Mouse (Mus musculus) large intestine, adult 2 months (tissue): ENCODE measurements around the gene Col25a1. TPM values are rescaled to one million over a fixed set of nuclear protein-coding genes. Genes with fewer than 3 reads are reported as not detected.

Experiments used
- DNase-seq: peaks from one replicate; pipeline ENCODE4 v3.0.0-alpha.2; 2012; ENCODE audit warnings: low read depth, low spot score
- WGBS: fragments of 180-500 bp; shearing (Covaris S2); methylation state at CpG from one replicate; pipeline ENCODE4 v1.1.7; 2018; 5-methylcytosine and 5-hydroxymethylcytosine counted together
- polyA plus RNA-seq: library from polyadenylated mRNA; depleted of rRNA; stranded (reverse); fragments of >200 nt; gene quantifications from 2 replicates; pipeline ENCODE4 v1.2.3, GENCODE M21; 2012

Gene Col25a1
- polyA plus RNA-seq, 1 experiment: 0.01 TPM

GRCm38 (mm10) chr3:130418951-130419350 lies 287.6 kb downstream of the Col25a1 start:
- DNase-seq: no peak
- WGBS: 86% methylated on average over 9 of the region's 9 CpGs

DNA sequence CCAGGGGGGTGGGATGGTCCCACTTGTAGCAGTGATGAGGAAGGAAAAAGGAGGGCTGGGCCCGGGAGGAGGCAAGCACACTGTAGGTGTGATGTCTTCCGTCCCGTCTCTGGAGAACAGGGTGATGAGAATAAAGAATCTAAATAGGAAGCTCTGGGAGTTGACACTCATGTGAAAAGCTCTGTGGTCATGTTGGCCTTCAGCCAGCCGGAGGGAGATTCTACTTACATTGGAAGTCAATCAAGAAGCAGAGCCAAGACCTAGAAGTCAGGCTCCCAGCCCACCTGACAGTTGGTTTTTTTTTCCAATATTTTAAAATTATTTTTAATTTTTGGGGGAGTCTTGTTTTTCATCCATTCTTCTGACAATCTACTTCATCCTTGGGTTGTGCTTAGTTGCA lies 297.5 kb downstream of the Col25a1 start:
- 87% methylated on average over 4 of the region's 4 CpGs for WGBS
- DNase-seq: no peak

GRCm38 (mm10) chr3:130430052-130430451 lies 298.8 kb downstream of the Col25a1 start:
- DNase-seq: no peak
- 64% methylated on average over 5 of the region's 5 CpGs for WGBS

GRCm38 (mm10) chr3:130432818-130433217 lies 301.5 kb downstream of the Col25a1 start:
- no peak for DNase-seq
- 81% methylated on average over 5 of the region's 5 CpGs for WGBS

- DNase-seq: no peak
Measured at GRCm38 (mm10) chr3:130436956-130437355, 305.7 kb downstream of the Col25a1 start.

- DNase-seq: no peak
- WGBS: 88% methylated on average over 6 of the region's 6 CpGs
Measured at GRCm38 (mm10) chr3:130439767-130440166, 308.5 kb downstream of the Col25a1 start.

DNA sequence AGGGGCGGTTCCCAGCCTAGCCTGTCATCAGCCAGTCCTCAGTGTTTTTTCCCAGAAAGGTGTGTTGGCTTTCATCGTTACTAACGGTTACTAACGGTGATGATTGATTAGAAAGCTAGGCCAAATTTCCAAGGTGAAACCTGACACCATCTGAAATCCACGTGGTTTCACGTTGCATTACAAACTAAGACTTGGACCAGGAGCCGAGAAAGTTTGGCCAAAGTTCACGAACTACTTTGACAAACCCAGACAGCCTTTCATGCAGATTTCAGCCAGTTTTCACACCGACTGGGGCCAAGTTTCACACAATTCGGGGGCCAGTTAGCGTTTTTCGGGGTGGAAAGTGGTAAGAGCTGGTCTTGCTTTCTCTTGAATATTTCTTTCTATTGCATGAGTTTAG lies 309.4 kb downstream of the Col25a1 start:
- WGBS: 60% methylated on average over 12 of the region's 12 CpGs
- DNase-seq: no peak

DNA sequence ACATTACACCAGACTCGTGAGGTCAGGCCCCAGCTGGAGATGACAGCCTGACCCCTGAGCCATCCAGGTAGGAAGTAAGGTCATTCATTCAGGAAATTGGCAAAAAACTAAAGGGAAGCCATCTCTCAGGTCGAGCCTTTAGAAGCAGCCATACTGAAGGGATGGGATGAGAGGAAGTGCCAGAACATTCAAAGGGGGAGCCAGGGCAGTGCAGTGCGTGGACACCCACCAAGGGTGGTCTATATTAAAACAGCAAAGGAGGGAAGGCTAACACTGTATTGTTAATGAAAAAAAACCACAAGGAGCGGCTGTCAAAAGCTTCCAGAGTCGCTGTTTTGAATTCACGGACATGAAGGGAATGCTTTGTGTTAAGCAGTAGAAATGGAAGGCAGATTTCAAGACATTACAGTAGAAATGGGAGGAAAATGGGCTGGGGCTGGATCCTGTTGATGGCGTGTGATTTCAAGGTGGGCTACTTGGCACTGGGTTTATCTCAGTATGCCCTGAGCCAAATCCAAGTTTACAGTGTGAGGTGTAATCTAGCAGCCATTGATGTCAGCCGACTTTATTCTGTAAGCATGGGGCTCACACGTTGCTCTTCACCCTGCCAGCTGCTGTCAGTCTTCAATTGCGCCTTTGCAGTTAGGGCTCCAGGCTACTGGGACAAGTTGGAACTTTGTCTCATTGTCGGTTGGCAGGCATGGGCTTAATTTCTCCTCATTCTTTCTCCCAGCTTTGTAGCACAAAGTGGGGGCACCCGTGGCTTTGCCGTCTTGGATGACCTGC lies 312.7 kb downstream of the Col25a1 start:
- WGBS: 61% methylated on average over 13 of the region's 13 CpGs
- no peak for DNase-seq

GRCm38 (mm10) chr3:130449864-130450263 lies 318.6 kb downstream of the Col25a1 start:
- WGBS: 78% methylated on average over 7 of the region's 7 CpGs
- no peak for DNase-seq

DNA sequence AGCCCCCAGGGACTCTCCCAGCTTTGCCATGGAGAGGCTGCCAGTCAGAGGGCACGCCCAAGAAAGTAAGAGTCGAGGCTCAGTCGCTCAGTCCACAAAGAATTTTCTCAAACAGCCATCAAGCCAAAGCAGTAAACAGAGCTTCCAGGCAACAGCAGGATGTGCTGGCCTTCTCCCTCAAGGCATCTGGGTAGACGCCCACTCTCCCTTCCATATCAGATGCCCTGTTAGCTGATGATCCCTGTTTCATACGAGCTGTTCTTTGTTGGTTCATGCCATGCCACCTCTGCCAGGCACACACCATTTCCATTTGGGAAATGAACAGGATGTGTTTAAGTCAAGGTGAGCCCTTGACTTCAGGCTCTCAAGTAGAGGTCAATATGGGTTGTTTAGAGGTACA lies 334.1 kb downstream of the Col25a1 start:
- 68% methylated on average over 5 of the region's 5 CpGs for WGBS

DNA sequence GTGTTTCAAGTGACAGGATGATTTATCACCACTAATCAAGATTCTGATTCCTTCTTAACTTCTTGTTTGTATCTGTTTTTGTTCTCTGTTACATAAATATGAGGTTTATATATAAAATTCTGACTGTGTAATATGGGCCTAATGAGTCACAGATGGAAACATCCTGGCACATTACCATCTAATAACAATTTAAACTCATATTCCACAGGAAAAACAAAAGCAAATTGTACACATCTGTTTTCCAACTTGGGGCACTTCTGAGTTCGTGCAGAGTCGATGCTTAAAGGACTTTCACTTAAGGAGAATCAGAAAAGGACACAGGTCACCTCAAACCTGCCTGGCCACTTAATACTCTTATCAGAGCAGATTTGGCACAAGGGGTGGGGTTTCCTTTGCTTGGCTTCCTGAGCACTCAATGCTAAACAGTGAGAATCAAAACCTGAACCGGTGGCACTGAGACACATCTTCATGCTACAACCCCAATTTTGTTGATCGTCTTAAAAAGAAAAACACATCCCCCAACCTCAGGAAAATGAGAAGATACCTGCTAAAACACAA lies 342.0 kb downstream of the Col25a1 start:
- 16% methylated on average over 4 of the region's 4 CpGs for WGBS
- no peak for DNase-seq

More for the DNA sequence above, 334.1 kb downstream of the Col25a1 start:
- DNase-seq: no peak

- 25% methylated on average over 7 of the region's 7 CpGs for WGBS
- DNase-seq: no peak
Measured at GRCm38 (mm10) chr3:130473970-130474369, 342.7 kb downstream of the Col25a1 start.

DNA sequence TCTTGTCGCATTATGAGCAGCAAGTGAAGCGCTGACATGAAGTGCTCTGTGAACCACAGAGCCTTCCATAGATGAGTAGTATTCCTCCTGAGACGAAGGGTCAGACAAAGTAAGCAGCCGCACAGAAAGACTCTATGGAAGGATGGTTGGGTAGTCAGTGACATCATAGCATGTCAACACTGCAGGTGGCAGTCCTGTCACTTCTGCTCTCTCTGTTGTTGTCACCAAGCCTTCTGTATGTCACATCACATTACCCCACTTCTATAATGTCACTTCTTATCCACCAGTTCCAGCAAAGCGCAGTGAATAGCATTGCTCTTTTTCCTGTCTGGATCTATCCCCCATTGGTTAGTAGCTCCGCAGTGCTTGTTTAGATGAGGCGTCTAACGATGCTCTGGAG lies 351.2 kb downstream of the Col25a1 start:
- WGBS: 94% methylated on average over 8 of the region's 8 CpGs

DNA sequence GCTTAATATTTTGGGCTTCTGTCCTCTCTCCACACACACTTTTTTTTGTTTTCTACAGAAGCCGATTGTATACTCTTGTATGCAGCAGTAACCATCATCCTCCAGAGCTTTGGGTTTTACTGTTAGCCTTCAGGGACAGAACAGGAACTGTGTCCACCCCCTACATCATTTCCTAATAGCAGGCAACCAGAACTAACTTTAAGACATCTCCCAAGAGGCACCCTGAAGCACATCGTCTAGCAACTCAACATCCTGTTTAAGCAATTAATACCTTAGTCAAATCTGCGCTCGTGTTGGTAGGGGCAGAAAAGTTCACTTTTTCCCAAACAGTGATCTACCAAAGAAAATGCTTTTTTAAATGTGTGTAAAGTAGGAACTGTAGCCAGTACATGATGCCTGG lies 357.5 kb downstream of the Col25a1 start:
- no peak for DNase-seq
- 79% methylated on average over 4 of the region's 4 CpGs for WGBS

More for the DNA sequence above, 351.2 kb downstream of the Col25a1 start:
- DNase-seq: no peak

DNA sequence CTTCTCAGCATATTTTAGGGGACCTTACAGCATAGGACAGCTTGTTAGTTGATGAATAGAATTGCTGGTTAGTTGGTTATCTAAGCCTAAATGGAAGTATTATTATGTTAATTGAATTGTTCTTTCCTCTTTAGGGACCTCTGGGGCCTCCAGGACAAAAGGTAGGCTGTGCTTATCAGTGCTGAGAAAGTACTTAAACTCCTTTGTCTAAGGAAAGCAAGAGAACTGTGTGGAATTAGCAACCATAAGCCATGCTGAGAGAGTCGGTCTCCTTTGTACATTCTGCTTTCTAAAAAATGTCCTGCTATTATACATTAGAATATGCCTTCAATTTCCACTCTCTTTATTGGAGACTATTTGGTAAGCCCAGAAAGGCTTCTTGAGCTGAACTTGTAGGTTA lies 362.9 kb downstream of the Col25a1 start:
- 68% methylated on average over 1 of the region's 1 CpGs for WGBS
- no peak for DNase-seq

- DNase-seq: no peak
- WGBS: 76% methylated on average over 20 of the region's 20 CpGs
Measured at GRCm38 (mm10) chr3:130494665-130495396, 363.5 kb downstream of the Col25a1 start.

GRCm38 (mm10) chr3:130497036-130497435 lies 365.7 kb downstream of the Col25a1 start:
- 81% methylated on average over 2 of the region's 2 CpGs for WGBS
- DNase-seq: no peak

GRCm38 (mm10) chr3:130501713-130502112 lies 370.4 kb downstream of the Col25a1 start:
- 76% methylated on average over 3 of the region's 3 CpGs for WGBS
- no peak for DNase-seq

GRCm38 (mm10) chr3:130508330-130508729 lies 377.0 kb downstream of the Col25a1 start:
- DNase-seq: no peak
- 83% methylated on average over 2 of the region's 2 CpGs for WGBS

DNA sequence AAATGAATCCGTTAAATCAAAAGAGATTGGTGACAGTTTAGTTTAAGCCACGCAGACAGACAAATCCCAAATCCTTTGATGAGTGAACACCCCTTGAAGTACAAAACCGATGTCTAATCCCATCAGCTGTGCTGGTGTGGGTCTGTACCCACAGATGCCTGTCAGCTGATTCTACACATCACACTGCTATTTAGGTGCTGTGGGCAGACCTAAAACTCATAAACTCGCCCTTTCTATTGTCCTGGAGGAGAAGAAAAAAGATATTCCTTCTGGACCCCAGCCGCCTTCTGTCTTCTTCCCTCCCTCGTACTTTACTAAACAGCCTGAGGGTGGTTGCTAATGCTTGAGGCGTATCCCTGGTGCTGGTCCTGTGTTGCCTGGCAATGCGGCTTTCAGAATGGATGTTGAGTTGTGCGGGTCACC lies 387.2 kb downstream of the Col25a1 start:
- WGBS: 83% methylated on average over 9 of the region's 9 CpGs
- no peak for DNase-seq
